In the genomic region with DNA sequence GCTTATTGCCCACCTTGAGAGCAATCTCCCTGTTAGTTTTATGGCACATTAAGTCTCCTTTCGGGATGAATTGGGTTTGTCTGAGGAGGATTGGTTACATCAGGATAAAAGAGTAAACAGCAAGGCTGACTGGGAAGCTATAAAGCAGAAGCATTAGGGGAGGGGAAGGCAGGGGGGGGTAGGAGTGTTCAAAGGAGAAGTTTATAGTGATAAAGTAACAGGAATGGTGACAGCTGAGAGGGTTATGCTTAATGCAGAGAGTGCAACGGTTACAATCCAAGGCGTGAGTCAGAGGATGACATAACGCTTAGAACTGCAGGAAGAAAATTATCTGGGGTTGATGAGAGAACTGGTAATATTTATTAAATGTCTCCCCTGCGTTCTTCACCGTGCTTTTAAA, we compare ENCODE assay signal across 22 mouse cellular contexts. TPM values are rescaled to one million over a fixed set of nuclear protein-coding genes. Genes with fewer than 3 reads are reported as not detected.
"Had no signal": no experiment of that assay in that cellular context is flagged by ENCODE, and none has a peak within 500 bp of the region (broad histone marks: within the 10 kb centered on the region; RNA-seq: fewer than 3 reads in every experiment).

No protein-coding gene starts in this region.

- H3K27ac ChIP-seq: kidney, embryonic 15.5 days; left cerebral cortex, adult 2 months; liver, embryonic 13.5 days; neural tube, embryonic 12.5 days had no signal

- H3K4me2 ChIP-seq: kidney, embryonic 15.5 days; liver, embryonic 13.5 days; midbrain, embryonic 11.5 days; neural tube, embryonic 12.5 days had no signal

- H3K27me3 ChIP-seq: kidney, embryonic 15.5 days; liver, embryonic 13.5 days; neural tube, embryonic 12.5 days had no signal

- DNase-seq: kidney, adult 11 months; kidney, adult 8-10 months; kidney, postnatal 10 days; kidney, postnatal 36 days; layer of hippocampus, postnatal 36 days; liver, embryonic 13.5 days; lung, adult 2 months; lung, postnatal 14 days; lung, postnatal 4 days; midbrain, embryonic 14.5 days; right cerebral cortex, postnatal 4 days; spleen, adult 18-20 months; thymus, adult 18-20 months; thymus, postnatal 36 days had no signal

- H3K4me3 ChIP-seq: kidney, embryonic 15.5 days; left cerebral cortex, adult 2 months; liver, embryonic 13.5 days; neural tube, embryonic 12.5 days had no signal

- H3K9me3 ChIP-seq: kidney, embryonic 15.5 days; liver, embryonic 13.5 days; neural tube, embryonic 12.5 days had no signal

- H3K4me1 ChIP-seq: kidney, embryonic 15.5 days; liver, embryonic 13.5 days; neural tube, embryonic 12.5 days had no signal

- H3K9ac ChIP-seq: kidney, embryonic 15.5 days; liver, embryonic 13.5 days; neural tube, embryonic 12.5 days had no signal

- H3K36me3 ChIP-seq: kidney, embryonic 15.5 days; liver, embryonic 13.5 days; neural tube, embryonic 12.5 days had no signal

RNA-seq across cellular contexts. Expression of gene Car10, which starts 32.8 kb away (rescaled TPM):
- polyA plus RNA-seq: liver, adult 2 months; liver, embryonic 13.5 days; liver, embryonic 16.5 days; lung, adult 2 months; lung, embryonic 16.5 days; testis, adult 2 months had no signal
